In the genomic region with DNA sequence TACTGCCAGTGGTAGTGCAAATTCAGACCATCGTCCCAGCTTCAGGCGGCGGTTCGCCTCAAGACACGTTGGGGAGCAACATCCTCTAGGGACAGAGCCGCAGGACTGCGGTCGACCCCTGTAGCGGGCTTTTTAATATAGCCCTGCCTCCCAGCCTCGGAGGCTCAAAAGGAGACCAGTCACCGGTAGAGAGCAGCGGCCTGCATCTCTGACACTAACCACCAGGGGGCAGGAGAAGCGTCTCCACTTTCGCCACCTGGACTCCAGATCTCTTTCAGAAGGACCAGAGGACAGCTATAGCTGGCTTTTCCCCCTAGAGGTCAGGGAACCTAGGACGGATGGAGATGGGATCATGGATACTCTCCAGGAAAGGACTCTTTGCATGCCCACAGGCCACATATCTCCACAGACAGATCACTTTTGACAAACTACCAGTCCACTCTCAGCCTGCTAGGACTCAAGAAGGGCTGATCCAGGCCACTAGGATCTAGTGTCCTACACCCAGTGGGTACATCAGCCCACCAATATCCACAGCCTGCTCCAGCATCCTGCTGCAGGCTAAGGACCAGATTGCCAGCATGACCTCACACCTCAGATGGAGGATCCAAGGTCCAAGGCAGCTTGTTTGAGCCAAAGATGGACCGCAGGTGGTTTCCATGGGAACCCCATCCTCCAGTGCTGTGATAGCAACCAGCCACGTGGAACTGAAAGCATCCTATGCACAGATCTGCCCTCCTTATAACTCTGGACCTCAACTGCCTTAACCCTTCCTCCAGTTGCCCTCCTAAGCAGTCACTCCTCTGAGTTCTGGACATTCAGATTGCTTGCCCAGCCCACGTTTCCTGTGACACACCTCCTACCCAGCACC, we compare ENCODE assay signal across 9 mouse cellular contexts.
DNase-seq lines count a peak whose midpoint lies in the region; ATAC-seq lines count a peak whose summit lies in the region.
"Had no signal": no experiment of that assay in that cellular context is flagged by ENCODE, and none has a peak within 500 bp of the region (broad histone marks: within the 10 kb centered on the region; RNA-seq: fewer than 3 reads in every experiment).

No protein-coding gene starts in this region.

- H3K4me1 ChIP-seq in limb, embryonic 11.5 days (ENCODE audit: control insufficient read depth, insufficient read depth, low read length): peaks cover 49% of the 10 kb centered on the region
- H3K4me1 ChIP-seq in midbrain, embryonic 14.5 days (ENCODE audit: control insufficient read depth, insufficient read depth, low read length): peaks cover 51% of the 10 kb centered on the region

- peak; percentile 77 for DNase-seq in adrenal gland, postnatal 25 days
- DNase-seq in embryo, embryonic 9.5 days (ENCODE audit: extremely low spot score): peak; percentile 89
- DNase-seq in heart, adult 11 months: peak; percentile 96
- peak; percentile 47 for DNase-seq in kidney, adult 11 months
- DNase-seq in limb, embryonic 11.5 days (ENCODE audit: low spot score): peak; percentile 93
- peak; percentile 89 for DNase-seq in midbrain, embryonic 14.5 days
- DNase-seq in spleen, postnatal 10 days (ENCODE audit: low spot score in 2 of 2): peak; percentile 44 to 76

- H3K9ac ChIP-seq in limb, embryonic 11.5 days (ENCODE audit: low read length): no peak overlapping the region
- H3K9ac ChIP-seq in midbrain, embryonic 14.5 days (replicated peaks; ENCODE audit: low read length): peak overlapping the region; percentile 50

- no peaks in the 10 kb centered on the region for H3K36me3 ChIP-seq in limb, embryonic 11.5 days (ENCODE audit: control insufficient read depth, insufficient read depth, low read length)
- no peaks in the 10 kb centered on the region for H3K36me3 ChIP-seq in midbrain, embryonic 14.5 days (ENCODE audit: control insufficient read depth, insufficient read depth, low read length)

- H3K27me3 ChIP-seq in limb, embryonic 11.5 days (ENCODE audit: control insufficient read depth, insufficient read depth, low read length): no peaks in the 10 kb centered on the region
- no peaks in the 10 kb centered on the region for H3K27me3 ChIP-seq in midbrain, embryonic 14.5 days (ENCODE audit: control insufficient read depth, insufficient read depth, low read length)

- WGBS in limb, embryonic 11.5 days: 14% methylated on average over 18 of the region's 18 CpGs
- WGBS in midbrain, embryonic 14.5 days: 13% methylated on average over 18 of the region's 18 CpGs

- H3K4me2 ChIP-seq in limb, embryonic 11.5 days (ENCODE audit: low read depth, severe bottlenecking): peak overlapping the region; percentile 55
- H3K4me2 ChIP-seq in midbrain, embryonic 14.5 days (ENCODE audit: low read length): peak overlapping the region; percentile 55

- H3K27ac ChIP-seq in limb, embryonic 11.5 days (replicated peaks; ENCODE audit: low read depth, low read length): no peak overlapping the region
- H3K27ac ChIP-seq in midbrain, embryonic 14.5 days (replicated peaks; ENCODE audit: low read depth, low read length): peak overlapping the region; percentile 90

- H3K4me3 ChIP-seq in limb, embryonic 11.5 days (ENCODE audit: low read depth, low read length): no peak overlapping the region
- no peak overlapping the region for H3K4me3 ChIP-seq in midbrain, embryonic 14.5 days (replicated peaks; ENCODE audit: low read depth, low read length)
- H3K4me3 ChIP-seq: myocyte had no signal

- no peaks in the 10 kb centered on the region for H3K9me3 ChIP-seq in limb, embryonic 11.5 days (ENCODE audit: control insufficient read depth, low read length)
- no peaks in the 10 kb centered on the region for H3K9me3 ChIP-seq in midbrain, embryonic 14.5 days (ENCODE audit: control insufficient read depth, low read length)

- no peak for ATAC-seq in limb, embryonic 11.5 days (ENCODE audit: insufficient number of reproducible peaks, low FRiP score, low TSS enrichment, low read depth)
- ATAC-seq in midbrain, embryonic 14.5 days (ENCODE audit: low FRiP score, low TSS enrichment): peak; percentile 18
- no peak for ATAC-seq in erythroblast, adult 5-6 weeks (replicated peaks; ENCODE audit: low FRiP score, poor library complexity, severe bottlenecking)
